ENCODE assay signal across 26 mouse cellular contexts in genomic region chr7:84287226-84287587, GRCm38 (mm10).
DNase-seq lines count a peak whose midpoint lies in the region; ATAC-seq and TF ChIP-seq lines count a peak whose summit lies in the region.
"Had no signal": no experiment of that assay in that cellular context is flagged by ENCODE, and none has a peak within 500 bp of the region (broad histone marks: within the 10 kb centered on the region; RNA-seq: fewer than 3 reads in every experiment).

No protein-coding gene starts in this region.

- H3K9me3 ChIP-seq in forebrain, embryonic 12.5 days = no peaks in the 10 kb centered on the region
- H3K9me3 ChIP-seq in forebrain, embryonic 11.5 days (ENCODE audit: control insufficient read depth, low read length) = no peaks in the 10 kb centered on the region
- H3K9me3 ChIP-seq in midbrain, embryonic 13.5 days = no peaks in the 10 kb centered on the region
- H3K9me3 ChIP-seq in midbrain, embryonic 11.5 days (ENCODE audit: control insufficient read depth, low read length) = no peaks in the 10 kb centered on the region
- no peaks in the 10 kb centered on the region for H3K9me3 ChIP-seq in forebrain, embryonic 15.5 days
- H3K9me3 ChIP-seq in forebrain, postnatal 0 days (ENCODE audit: low read length) = no peaks in the 10 kb centered on the region
- H3K9me3 ChIP-seq: embryonic facial prominence, embryonic 13.5 days; embryonic facial prominence, embryonic 15.5 days; G1E had no signal

- no peak overlapping the region for H3K4me3 ChIP-seq in forebrain, embryonic 12.5 days (replicated peaks)
- no peak overlapping the region for H3K4me3 ChIP-seq in forebrain, embryonic 11.5 days (ENCODE audit: low read depth, low read length)
- H3K4me3 ChIP-seq in midbrain, embryonic 13.5 days (replicated peaks) = no peak overlapping the region
- H3K4me3 ChIP-seq in midbrain, embryonic 11.5 days (ENCODE audit: low read depth, low read length) = no peak overlapping the region
- H3K4me3 ChIP-seq in forebrain, embryonic 15.5 days = no peak overlapping the region
- no peak overlapping the region for H3K4me3 ChIP-seq in forebrain, postnatal 0 days (ENCODE audit: low read depth, low read length)
- H3K4me3 ChIP-seq: embryonic facial prominence, embryonic 13.5 days; embryonic facial prominence, embryonic 15.5 days had no signal

- intact Hi-C loops in heart, postnatal 36 days (cut with DNase I) = no loop called here

- H3K36me3 ChIP-seq in forebrain, embryonic 12.5 days (replicated peaks) = peaks cover 42% of the 10 kb centered on the region
- H3K36me3 ChIP-seq in forebrain, embryonic 11.5 days (ENCODE audit: control insufficient read depth, insufficient read depth, low read length) = no peaks in the 10 kb centered on the region; the same call in 1 of the 2 replicates
- H3K36me3 ChIP-seq in midbrain, embryonic 13.5 days = peaks cover 69% of the 10 kb centered on the region
- peaks cover 15% of the 10 kb centered on the region for H3K36me3 ChIP-seq in midbrain, embryonic 11.5 days (ENCODE audit: control insufficient read depth, insufficient read depth, low read length)
- H3K36me3 ChIP-seq in forebrain, embryonic 15.5 days = peaks cover 22% of the 10 kb centered on the region; the same call in 1 of the 2 replicates
- H3K36me3 ChIP-seq in forebrain, postnatal 0 days (ENCODE audit: insufficient read depth) = peaks cover 13% of the 10 kb centered on the region
- H3K36me3 ChIP-seq: embryonic facial prominence, embryonic 15.5 days; G1E had no signal

- ATAC-seq in forebrain, embryonic 12.5 days (ENCODE audit: low FRiP score) = no peak
- no peak for ATAC-seq in forebrain, embryonic 11.5 days (replicated peaks; ENCODE audit: low FRiP score)
- ATAC-seq in midbrain, embryonic 13.5 days = no peak
- ATAC-seq in midbrain, embryonic 11.5 days (ENCODE audit: low FRiP score) = no peak
- ATAC-seq in forebrain, embryonic 15.5 days (replicated peaks) = peak; percentile 29; the same call in 1 of the 2 replicates
- peak; percentile 68 for ATAC-seq in forebrain, postnatal 0 days
- no peak for ATAC-seq in erythroblast, adult 5-6 weeks (replicated peaks; ENCODE audit: low FRiP score, poor library complexity, severe bottlenecking)
- ATAC-seq: activated CD4-positive, CD25-positive, alpha-beta regulatory T cell, adult 4 months; CD4-positive, CD25-positive, alpha-beta regulatory T cell, adult 4 months; Patski had no signal

- H3K9ac ChIP-seq in forebrain, embryonic 12.5 days = no peak overlapping the region
- no peak overlapping the region for H3K9ac ChIP-seq in forebrain, embryonic 11.5 days (ENCODE audit: low read length)
- H3K9ac ChIP-seq in midbrain, embryonic 13.5 days (replicated peaks) = no peak overlapping the region
- no peak overlapping the region for H3K9ac ChIP-seq in midbrain, embryonic 11.5 days (ENCODE audit: low read length)
- no peak overlapping the region for H3K9ac ChIP-seq in forebrain, embryonic 15.5 days (replicated peaks)
- no peak overlapping the region for H3K9ac ChIP-seq in forebrain, postnatal 0 days
- H3K9ac ChIP-seq: embryonic facial prominence, embryonic 13.5 days; embryonic facial prominence, embryonic 15.5 days had no signal

- 72% methylated on average over 2 of the region's 2 CpGs for WGBS in forebrain, embryonic 12.5 days
- WGBS in forebrain, embryonic 11.5 days = 85% methylated on average over 2 of the region's 2 CpGs
- WGBS in midbrain, embryonic 13.5 days = 70% methylated on average over 2 of the region's 2 CpGs
- 87% methylated on average over 2 of the region's 2 CpGs for WGBS in midbrain, embryonic 11.5 days
- WGBS in forebrain, embryonic 15.5 days = 64% methylated on average over 2 of the region's 2 CpGs
- WGBS in forebrain, postnatal 0 days = 48% methylated on average over 2 of the region's 2 CpGs

- H3K27ac ChIP-seq in forebrain, embryonic 12.5 days = peak overlapping the region; percentile 33; the same call in 1 of the 2 replicates
- H3K27ac ChIP-seq in forebrain, embryonic 11.5 days (ENCODE audit: low read depth, low read length) = no peak overlapping the region
- H3K27ac ChIP-seq in midbrain, embryonic 13.5 days = 0 out of 2 replicates have a peak overlapping the region, but pooled peaks have one; percentile 3
- H3K27ac ChIP-seq in midbrain, embryonic 11.5 days (ENCODE audit: low read depth, low read length) = no peak overlapping the region
- H3K27ac ChIP-seq in forebrain, embryonic 15.5 days (replicated peaks) = peak overlapping the region; percentile 84
- peak overlapping the region; percentile 77 for H3K27ac ChIP-seq in forebrain, postnatal 0 days (ENCODE audit: low read depth, low read length)
- H3K27ac ChIP-seq: embryonic facial prominence, embryonic 13.5 days; embryonic facial prominence, embryonic 15.5 days had no signal

- H3K4me1 ChIP-seq in forebrain, embryonic 12.5 days = no peaks in the 10 kb centered on the region
- H3K4me1 ChIP-seq in forebrain, embryonic 11.5 days (replicated peaks; ENCODE audit: control insufficient read depth, insufficient read depth, low read length) = no peaks in the 10 kb centered on the region
- no peaks in the 10 kb centered on the region for H3K4me1 ChIP-seq in midbrain, embryonic 13.5 days (replicated peaks)
- H3K4me1 ChIP-seq in midbrain, embryonic 11.5 days (ENCODE audit: control insufficient read depth, insufficient read depth, low read length) = no peaks in the 10 kb centered on the region
- peaks cover 16% of the 10 kb centered on the region for H3K4me1 ChIP-seq in forebrain, embryonic 15.5 days
- 0 out of 2 replicates have a peak, but pooled peaks cover 3% of the 10 kb centered on the region for H3K4me1 ChIP-seq in forebrain, postnatal 0 days (ENCODE audit: insufficient read depth)
- H3K4me1 ChIP-seq: embryonic facial prominence, embryonic 13.5 days; embryonic facial prominence, embryonic 15.5 days had no signal

- no peaks in the 10 kb centered on the region for H3K27me3 ChIP-seq in forebrain, embryonic 12.5 days
- no peaks in the 10 kb centered on the region for H3K27me3 ChIP-seq in forebrain, embryonic 11.5 days (ENCODE audit: control insufficient read depth, insufficient read depth, low read length)
- no peaks in the 10 kb centered on the region for H3K27me3 ChIP-seq in midbrain, embryonic 13.5 days
- no peaks in the 10 kb centered on the region for H3K27me3 ChIP-seq in midbrain, embryonic 11.5 days (ENCODE audit: control insufficient read depth, insufficient read depth, low read length)
- H3K27me3 ChIP-seq in forebrain, embryonic 15.5 days = no peaks in the 10 kb centered on the region
- H3K27me3 ChIP-seq in forebrain, postnatal 0 days (ENCODE audit: insufficient read depth, low read length) = no peaks in the 10 kb centered on the region
- H3K27me3 ChIP-seq: CH12.LX; embryonic facial prominence, embryonic 13.5 days; embryonic facial prominence, embryonic 15.5 days; Patski had no signal

- TF ChIP-seq CTCF in forebrain, postnatal 0 days (IDR thresholded peaks at IDR 0.05; ENCODE audit: low read depth) = no peak

- no peak overlapping the region for H3K4me2 ChIP-seq in forebrain, embryonic 12.5 days
- no peak overlapping the region for H3K4me2 ChIP-seq in forebrain, embryonic 11.5 days (ENCODE audit: low read depth, low read length, severe bottlenecking)
- no peak overlapping the region for H3K4me2 ChIP-seq in midbrain, embryonic 13.5 days (replicated peaks)
- no peak overlapping the region for H3K4me2 ChIP-seq in midbrain, embryonic 11.5 days
- H3K4me2 ChIP-seq in forebrain, embryonic 15.5 days (replicated peaks) = no peak overlapping the region
- no peak overlapping the region for H3K4me2 ChIP-seq in forebrain, postnatal 0 days (ENCODE audit: low read depth)
- H3K4me2 ChIP-seq: embryonic facial prominence, embryonic 13.5 days; embryonic facial prominence, embryonic 15.5 days had no signal

- no peak for DNase-seq in forebrain, embryonic 11.5 days (ENCODE audit: low spot score)
- DNase-seq in midbrain, embryonic 11.5 days (ENCODE audit: low spot score, missing footprints) = no peak
- DNase-seq in forebrain, postnatal 0 days = peak; percentile 70
- DNase-seq in heart, postnatal 36 days = no peak
- DNase-seq: adrenal gland, adult 8-10 months; adrenal gland, postnatal 14 days; adrenal gland, postnatal 36 days; B cell, adult 2 months; cerebellum, adult 11 months; cerebellum, adult 18-20 months; cerebellum, adult 8-10 months; cerebellum, adult 9-11 months; cerebellum, postnatal 14 days; cerebellum, postnatal 36 days; embryo, embryonic 11 days had no signal

Comparison
In these comparisons a context has a peak if more than half of its experiments do, and no peak if none do; other contexts are left out.
1. ATAC-seq: peak in forebrain, embryonic 15.5 days (single experiment) and forebrain, postnatal 0 days (single experiment); none in forebrain, embryonic 12.5 days (single experiment), forebrain, embryonic 11.5 days (single experiment), midbrain, embryonic 13.5 days (single experiment), midbrain, embryonic 11.5 days (single experiment) and erythroblast, adult 5-6 weeks (single experiment).
2. H3K27ac ChIP-seq: peak in forebrain, embryonic 12.5 days (single experiment), midbrain, embryonic 13.5 days (single experiment), forebrain, embryonic 15.5 days (single experiment) and forebrain, postnatal 0 days (single experiment); none in forebrain, embryonic 11.5 days (single experiment) and midbrain, embryonic 11.5 days (single experiment).